Mouse (Mus musculus): Measurements from ENCODE around the gene Atg7. TPM values are rescaled to one million over a fixed set of nuclear protein-coding genes. Genes with fewer than 3 reads are reported as not detected.
"Not testable (repeated sequence)": the region's sequence is repeated elsewhere in the genome, so short reads cannot be mapped to it uniquely, and the experiment has no call there.

Atg7 gene
- polyA plus RNA-seq (2014; fragmentation: Nextera tagmentation; extraction: Ambion mirVana) = 20.5 and 21.6 TPM in 2 replicates

GRCm38 (mm10) chr6:114642601-114643528, at the start of gene Atg7:
Gene Atg7 (plus strand): TSS chr6:114643097.
- H3K4me2 ChIP-seq = peak within 1 kb of the TSS; percentile 93
- no peaks in the 10 kb centered on the region for H3K36me3 ChIP-seq (ENCODE audit: insufficient read depth)
- peak within 1 kb of the TSS; percentile 68 for H3K4me3 ChIP-seq (ENCODE audit: low read depth, low read length)
- no peaks in the 10 kb centered on the region for H3K27me3 ChIP-seq (ENCODE audit: insufficient read depth, low read length)
- H3K9me3 ChIP-seq (ENCODE audit: low read depth, low read length) = no peaks in the 10 kb centered on the region
- ATAC-seq (ENCODE audit: insufficient read depth) (peak; percentile 83), DNase-seq (peak; percentile 98)
- no peak for TF ChIP-seq CTCF (IDR thresholded peaks at IDR 0.05; ENCODE audit: low read depth)
- H3K9ac ChIP-seq = peak within 1 kb of the TSS; percentile 68
- 1% methylated on average over 38 of the region's 38 CpGs for WGBS
- H3K4me1 ChIP-seq (ENCODE audit: insufficient read depth) = peaks cover 6% of the 10 kb centered on the region; the same call in 1 of the 2 replicates
- no peak within 1 kb of the TSS for H3K27ac ChIP-seq (ENCODE audit: low read depth)

GRCm38 (mm10) chr6:114614076-114614475, 28.8 kb upstream of the Atg7 start:
- not testable (repeated sequence) for H3K4me2 ChIP-seq; H3K27ac ChIP-seq (ENCODE audit: low read depth); DNase-seq; H3K9me3 ChIP-seq (ENCODE audit: low read depth, low read length); H3K4me1 ChIP-seq (ENCODE audit: insufficient read depth); H3K9ac ChIP-seq; H3K27me3 ChIP-seq (ENCODE audit: insufficient read depth, low read length); H3K4me3 ChIP-seq (ENCODE audit: low read depth, low read length); H3K36me3 ChIP-seq (ENCODE audit: insufficient read depth); ATAC-seq (ENCODE audit: insufficient read depth)
- WGBS = 2% methylated on average over 6 of the region's 17 CpGs

GRCm38 (mm10) chr6:114633886-114634285, 9.0 kb upstream of the Atg7 start:
- H3K27ac ChIP-seq (ENCODE audit: low read depth); H3K9me3 ChIP-seq (ENCODE audit: low read depth, low read length); H3K4me2 ChIP-seq; H3K36me3 ChIP-seq (ENCODE audit: insufficient read depth); H3K4me3 ChIP-seq (ENCODE audit: low read depth, low read length); H3K4me1 ChIP-seq (ENCODE audit: insufficient read depth); DNase-seq; ATAC-seq (ENCODE audit: insufficient read depth); H3K9ac ChIP-seq; H3K27me3 ChIP-seq (ENCODE audit: insufficient read depth, low read length): not testable (repeated sequence)
- no CpG with 5 or more reads among the region's 14 CpGs for whole genome bisulfite sequencing

- DNase-seq (no peak), ATAC-seq (ENCODE audit: insufficient read depth) (no peak)
- Histone ChIP-seq H3K4me3 (ENCODE audit: low read depth, low read length) (peak overlapping the region; percentile 68), H3K4me2 (peak overlapping the region; percentile 93), H3K27me3 (ENCODE audit: insufficient read depth, low read length) (no peaks in the 10 kb centered on the region), H3K27ac (ENCODE audit: low read depth) (no peak overlapping the region), H3K9me3 (ENCODE audit: low read depth, low read length) (no peaks in the 10 kb centered on the region), H3K9ac (peak overlapping the region; percentile 68), H3K36me3 (ENCODE audit: insufficient read depth) (no peaks in the 10 kb centered on the region), H3K4me1 (ENCODE audit: insufficient read depth) (peaks cover 6% of the 10 kb centered on the region; the same call in 1 of the 2 replicates)
- WGBS = 36% methylated on average over 8 of the region's 8 CpGs
- no peak for TF ChIP-seq CTCF (IDR thresholded peaks at IDR 0.05; ENCODE audit: low read depth)
Observed at GRCm38 (mm10) chr6:114643716-114644115, 819 bp downstream of the Atg7 start.

- Histone ChIP-seq H3K27ac (ENCODE audit: low read depth) (no peak overlapping the region), H3K4me1 (ENCODE audit: insufficient read depth) (peaks cover 6% of the 10 kb centered on the region; the same call in 1 of the 2 replicates), H3K4me3 (ENCODE audit: low read depth, low read length) (no peak overlapping the region), H3K4me2 (no peak overlapping the region), H3K9me3 (ENCODE audit: low read depth, low read length) (no peaks in the 10 kb centered on the region), H3K36me3 (ENCODE audit: insufficient read depth) (no peaks in the 10 kb centered on the region), H3K27me3 (ENCODE audit: insufficient read depth, low read length) (no peaks in the 10 kb centered on the region), H3K9ac (no peak overlapping the region)
- WGBS = 66% methylated on average over 1 of the region's 1 CpGs
- no peak for TF ChIP-seq CTCF (IDR thresholded peaks at IDR 0.05; ENCODE audit: low read depth)
- DNase-seq (no peak), ATAC-seq (ENCODE audit: insufficient read depth) (no peak)
Observed at GRCm38 (mm10) chr6:114644531-114644930, 1.6 kb downstream of the Atg7 start.

DNA sequence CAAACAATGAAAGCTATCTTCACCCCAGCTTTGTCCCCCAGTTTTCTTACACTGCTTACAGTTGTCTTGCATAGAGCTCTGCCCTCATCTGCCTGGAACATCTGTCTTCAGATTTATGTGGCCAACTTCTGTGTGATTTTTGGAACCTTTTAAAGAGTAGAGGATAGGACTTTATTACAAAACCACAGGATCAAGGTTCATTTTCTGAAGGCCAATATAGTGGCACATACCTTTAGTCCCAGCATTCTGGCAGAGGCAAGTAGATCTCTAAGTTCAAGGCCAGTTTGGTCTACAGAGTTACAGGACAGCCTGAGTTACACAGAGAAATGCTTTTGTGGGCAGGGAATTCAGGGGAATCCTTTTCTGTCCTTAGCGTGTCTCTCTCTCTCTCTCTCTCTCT, 3.3 kb downstream of the Atg7 start:
- ATAC-seq (ENCODE audit: insufficient read depth) = no peak
- H3K9me3 ChIP-seq (ENCODE audit: low read depth, low read length) = no peaks in the 10 kb centered on the region
- 68% methylated on average over 1 of the region's 1 CpGs for WGBS
- no peaks in the 10 kb centered on the region for H3K36me3 ChIP-seq (ENCODE audit: insufficient read depth)
- TF ChIP-seq CTCF (IDR thresholded peaks at IDR 0.05; ENCODE audit: low read depth) = no peak
- no peaks in the 10 kb centered on the region for H3K27me3 ChIP-seq (ENCODE audit: insufficient read depth, low read length)
- H3K4me3 ChIP-seq (ENCODE audit: low read depth, low read length) = no peak overlapping the region
- no peak for DNase-seq
- H3K4me2 ChIP-seq = no peak overlapping the region
- no peak overlapping the region for H3K9ac ChIP-seq
- peaks cover 6% of the 10 kb centered on the region; the same call in 1 of the 2 replicates for H3K4me1 ChIP-seq (ENCODE audit: insufficient read depth)
- H3K27ac ChIP-seq (ENCODE audit: low read depth) = no peak overlapping the region

DNA sequence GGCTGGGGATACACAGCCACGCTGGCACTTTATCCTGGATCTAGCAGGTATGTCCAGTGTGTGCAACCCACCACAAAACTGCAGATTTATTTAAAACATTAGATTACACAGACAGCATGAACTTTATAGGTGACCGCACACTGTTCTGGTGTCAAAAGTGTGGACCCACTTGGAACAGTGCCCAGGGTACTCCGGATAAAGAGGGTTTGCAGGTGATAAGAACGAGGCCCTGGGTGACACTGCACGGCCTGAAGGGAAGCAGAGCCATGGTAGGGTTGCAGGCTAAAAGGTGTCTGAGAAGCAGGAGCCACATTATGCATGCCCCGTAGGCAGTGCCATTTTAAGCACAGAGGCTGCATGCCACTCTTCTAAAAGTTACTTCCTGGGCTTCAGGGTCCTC, 4.1 kb downstream of the Atg7 start:
- 73% methylated on average over 6 of the region's 6 CpGs for WGBS
- Histone ChIP-seq H3K27me3 (ENCODE audit: insufficient read depth, low read length) (no peaks in the 10 kb centered on the region), H3K27ac (ENCODE audit: low read depth) (no peak overlapping the region), H3K9ac (no peak overlapping the region), H3K4me1 (ENCODE audit: insufficient read depth) (peaks cover 6% of the 10 kb centered on the region; the same call in 1 of the 2 replicates), H3K4me2 (no peak overlapping the region), H3K36me3 (ENCODE audit: insufficient read depth) (no peaks in the 10 kb centered on the region), H3K9me3 (ENCODE audit: low read depth, low read length) (no peaks in the 10 kb centered on the region), H3K4me3 (ENCODE audit: low read depth, low read length) (no peak overlapping the region)
- no peak for TF ChIP-seq CTCF (IDR thresholded peaks at IDR 0.05; ENCODE audit: low read depth)
- ATAC-seq (ENCODE audit: insufficient read depth) (no peak), DNase-seq (no peak)
